Mouse (Mus musculus): Measurements from ENCODE around the gene Zfp868. TPM values are rescaled to one million over a fixed set of nuclear protein-coding genes. Genes with fewer than 3 reads are reported as not detected.

Zfp868 gene
- polyA plus RNA-seq (2015; fragmentation: Illumina TruSeq; extraction: RNeasy Lipid Tissue Mini Kit (QIAGEN cat#74804); ENCODE audit: low read depth, low replicate concordance), result 20.2 TPM

GRCm38 (mm10) chr8:69625095-69625789 is at the start of gene Zfp868:
TSS of gene Zfp868 (minus strand) at chr8:69625548.

GRCm38 (mm10) chr8:69654358-69654981 is 29.1 kb upstream of the Zfp868 start, which contains the start of gene Zfp964:
TSS of gene Zfp964 (plus strand) at chr8:69654479.

Other genes starting within 250 kb of the Zfp868 start
- not detected for gene Gm9495, start 172.0 kb downstream of the Zfp868 start, polyA plus RNA-seq (2015; fragmentation: Illumina TruSeq; extraction: RNeasy Lipid Tissue Mini Kit (QIAGEN cat#74804); ENCODE audit: low read depth, low replicate concordance)
- gene Gm7697, start 102.6 kb downstream of the Zfp868 start, polyA plus RNA-seq (2015; fragmentation: Illumina TruSeq; extraction: RNeasy Lipid Tissue Mini Kit (QIAGEN cat#74804); ENCODE audit: low read depth, low replicate concordance), result 0.18 TPM
- gene Zfp964, start 28.9 kb upstream of the Zfp868 start, polyA plus RNA-seq (2015; fragmentation: Illumina TruSeq; extraction: RNeasy Lipid Tissue Mini Kit (QIAGEN cat#74804); ENCODE audit: low read depth, low replicate concordance), result 4.7 TPM
- 26.2 TPM for gene Zfp869, start 85.2 kb upstream of the Zfp868 start, polyA plus RNA-seq (2015; fragmentation: Illumina TruSeq; extraction: RNeasy Lipid Tissue Mini Kit (QIAGEN cat#74804); ENCODE audit: low read depth, low replicate concordance)
- 4.8 TPM for gene Zfp963, start 124.4 kb upstream of the Zfp868 start, polyA plus RNA-seq (2015; fragmentation: Illumina TruSeq; extraction: RNeasy Lipid Tissue Mini Kit (QIAGEN cat#74804); ENCODE audit: low read depth, low replicate concordance)
- 1.0 TPM for gene Gm20422, start 149.3 kb upstream of the Zfp868 start, polyA plus RNA-seq (2015; fragmentation: Illumina TruSeq; extraction: RNeasy Lipid Tissue Mini Kit (QIAGEN cat#74804); ENCODE audit: low read depth, low replicate concordance)
- 25.3 TPM for gene Atp13a1, start 165.6 kb upstream of the Zfp868 start, polyA plus RNA-seq (2015; fragmentation: Illumina TruSeq; extraction: RNeasy Lipid Tissue Mini Kit (QIAGEN cat#74804); ENCODE audit: low read depth, low replicate concordance)
- 21.1 TPM for gene Zfp866, start 165.6 kb upstream of the Zfp868 start, polyA plus RNA-seq (2015; fragmentation: Illumina TruSeq; extraction: RNeasy Lipid Tissue Mini Kit (QIAGEN cat#74804); ENCODE audit: low read depth, low replicate concordance)
- 11.2 TPM for gene Gmip, start 183.1 kb upstream of the Zfp868 start, polyA plus RNA-seq (2015; fragmentation: Illumina TruSeq; extraction: RNeasy Lipid Tissue Mini Kit (QIAGEN cat#74804); ENCODE audit: low read depth, low replicate concordance)
- gene Lpar2, start 196.9 kb upstream of the Zfp868 start, polyA plus RNA-seq (2015; fragmentation: Illumina TruSeq; extraction: RNeasy Lipid Tissue Mini Kit (QIAGEN cat#74804); ENCODE audit: low read depth, low replicate concordance), result 0.27 TPM
- gene Pbx4, start 206.9 kb upstream of the Zfp868 start, polyA plus RNA-seq (2015; fragmentation: Illumina TruSeq; extraction: RNeasy Lipid Tissue Mini Kit (QIAGEN cat#74804); ENCODE audit: low read depth, low replicate concordance), result 23.2 TPM

Data from brain, adult 10 weeks (tissue).